Mouse (Mus musculus) R1 (cell line): ENCODE results near the gene Eif2ak2.
A peak's percentile ranks its signal among the peaks of the same experiment; 100 is the strongest.

Experiments used
- DNase-seq: peaks from one replicate; pipeline ENCODE4 v3.0.0-alpha.2; 2018; ENCODE audit warnings: low read depth, low spot score

Eif2ak2 gene

DNA sequence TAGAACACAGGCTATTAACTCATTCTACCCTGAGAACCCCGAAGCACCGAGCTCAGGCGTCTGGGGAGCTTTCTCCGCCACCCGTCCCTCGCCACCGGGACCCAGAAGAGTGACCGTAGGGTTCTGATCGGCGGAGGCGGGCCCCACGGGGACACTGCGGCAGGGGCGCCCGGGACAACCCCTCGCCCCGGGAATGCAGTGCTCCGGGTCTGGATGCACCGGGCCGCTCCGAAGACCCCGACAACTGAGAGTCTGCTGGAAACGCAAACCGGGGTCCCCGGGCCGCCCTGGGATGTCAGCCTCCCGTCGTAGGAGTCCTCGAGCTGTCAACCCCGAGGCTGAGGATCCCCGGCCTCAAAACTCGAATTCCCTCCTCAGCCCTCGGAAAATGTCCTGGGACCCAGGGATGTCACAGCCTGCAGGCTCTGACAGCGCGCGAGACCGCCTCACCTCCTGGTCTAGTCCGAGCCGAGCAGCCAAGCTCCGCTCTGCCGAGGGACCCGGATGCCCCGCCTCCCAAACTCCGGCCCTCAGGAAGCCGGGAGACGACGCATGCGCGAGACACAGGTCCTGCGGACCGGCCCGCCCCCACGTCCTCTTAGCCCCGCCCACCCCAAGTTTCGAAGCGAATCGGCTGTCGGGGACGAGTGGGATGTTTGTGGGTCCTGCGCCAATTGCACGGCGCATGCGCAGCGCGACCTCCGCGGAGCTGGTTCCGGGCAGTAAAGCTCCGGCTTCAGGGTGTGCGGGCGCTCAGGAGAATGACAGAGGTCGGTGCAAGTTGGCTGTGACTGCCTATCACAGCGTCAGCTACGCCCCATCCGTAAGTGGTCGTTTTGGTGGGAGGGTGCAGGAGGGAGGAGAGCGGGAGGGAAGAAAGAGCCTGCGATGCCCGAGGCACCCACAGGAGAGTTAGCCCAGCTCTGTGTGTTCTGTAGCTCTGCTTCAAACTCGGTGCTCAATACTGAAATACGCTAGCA, 47.2 kb downstream of the Eif2ak2 start, which contains the start of the genes Heatr5b and Gpatch11:
Gene Heatr5b (minus strand): TSS at position 509 of the 980 bp plus-strand sequence.
Gene Gpatch11 (plus strand): TSS at position 712 of the 980 bp plus-strand sequence.
- peak; percentile 98 for DNase-seq

DNA sequence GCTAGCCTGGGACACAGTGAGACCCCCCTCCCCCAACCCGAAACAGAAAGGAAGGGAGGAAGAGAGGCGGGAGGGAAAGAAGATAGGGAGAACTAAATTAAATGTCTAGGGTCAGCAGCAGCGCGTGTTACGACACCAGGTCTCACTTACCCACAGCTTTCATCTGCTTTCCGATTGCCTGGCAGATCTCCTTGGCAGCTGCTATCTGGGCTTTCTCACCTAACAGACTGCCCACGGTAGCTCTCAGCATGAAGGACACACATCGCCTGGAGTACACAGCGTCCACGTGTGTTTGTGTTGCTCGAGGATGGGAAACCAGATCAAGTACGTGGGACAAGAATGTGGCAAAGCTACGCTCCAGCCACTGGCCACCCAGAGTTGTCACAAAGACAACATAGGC, 58.0 kb downstream of the Eif2ak2 start:
- no peak for DNase-seq

GRCm38 (mm10) chr17:78809582-78809981, 72.8 kb downstream of the Eif2ak2 start:
- no peak for DNase-seq

- peak; percentile 38 for DNase-seq
Observed at GRCm38 (mm10) chr17:78809019-78809418, 73.4 kb downstream of the Eif2ak2 start.
